Mouse (Mus musculus) lung, postnatal 4 days (tissue): ENCODE measurements at regions not wholly inside any gene's neighbourhood (a gene's known extent, or its start where the extent isn't known, plus 50 kb on each side); places are given as distances from the start of the nearest gene placed in this dataset.
"Not testable (repeated sequence)": the region's sequence is repeated elsewhere in the genome, so short reads cannot be mapped to it uniquely, and the experiment has no call there.

Experiments
- DNase-seq, 2 experiments: peaks; one replicate each; pipeline ENCODE4 v3.0.0; 2021

GRCm38 (mm10) chr17:3006662-3007061 is 108.1 kb upstream of the Scaf8 start:
- peak in 1 of 2 experiments; percentile 8 for DNase-seq

DNA sequence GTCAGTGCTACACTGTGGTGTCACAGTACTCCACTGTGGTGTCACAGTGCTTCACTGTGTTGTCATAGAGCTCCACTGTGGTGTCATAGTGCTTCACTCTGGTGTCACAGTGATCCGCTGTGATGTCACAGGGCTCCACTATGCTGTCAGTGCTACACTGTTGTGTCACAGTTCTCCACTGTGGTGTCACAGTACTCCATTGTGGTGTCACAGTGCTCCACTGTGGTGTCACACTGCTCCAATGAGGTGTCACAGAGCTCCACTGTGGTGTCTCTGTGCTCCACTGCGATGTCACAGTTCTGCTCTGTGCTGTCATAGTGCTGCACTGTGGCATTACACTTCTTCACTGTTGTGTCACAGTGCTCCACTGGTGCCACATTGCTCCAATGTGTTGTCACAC is 107.5 kb upstream of the Scaf8 start:
- peak in 1 of 2 experiments; percentile 9 for DNase-seq

- peak in 1 of 2 experiments; percentile 13 for DNase-seq
These were observed 104.8 kb upstream of the Scaf8 start for GRCm38 (mm10) chr17:3009939-3010338.

GRCm38 (mm10) chr17:3012045-3012444 is 102.7 kb upstream of the Scaf8 start:
- DNase-seq: no peak

GRCm38 (mm10) chr17:3019631-3020391 is 95.0 kb upstream of the Scaf8 start:
- peak in 1 of 2 experiments; percentile 8 for DNase-seq

- DNase-seq: peak in 1 of 2 experiments; percentile 8
These were observed 94.4 kb upstream of the Scaf8 start for GRCm38 (mm10) chr17:3020406-3020805.

GRCm38 (mm10) chr17:3022245-3022935 is 92.4 kb upstream of the Scaf8 start:
- DNase-seq: peak in 1 of 2 experiments; percentile 11

GRCm38 (mm10) chr17:3022936-3023247 is 91.9 kb upstream of the Scaf8 start:
- not testable (repeated sequence) for DNase-seq

GRCm38 (mm10) chr17:3023426-3023825 is 91.3 kb upstream of the Scaf8 start:
- peak in 1 of 2 experiments; percentile 8 for DNase-seq

DNA sequence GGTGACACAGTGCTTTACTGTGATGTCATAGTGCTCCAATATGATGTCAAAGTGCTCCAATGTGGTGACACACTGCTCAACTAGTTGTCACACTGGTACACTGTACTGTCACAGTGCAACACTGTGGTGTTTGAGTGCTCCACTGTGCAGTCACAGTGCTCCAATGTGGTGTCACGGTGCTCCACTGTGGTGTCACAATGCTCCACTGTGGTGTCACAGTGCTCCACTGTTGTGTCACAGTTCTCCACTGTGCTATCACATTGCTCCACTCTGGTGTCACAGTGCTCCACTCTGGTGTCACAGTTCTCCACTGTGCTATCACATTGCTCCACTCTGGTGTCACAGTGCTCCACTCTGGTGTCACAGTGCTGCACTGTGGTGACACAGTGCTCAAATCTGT is 87.9 kb upstream of the Scaf8 start:
- peak in 1 of 2 experiments; percentile 11 for DNase-seq

GRCm38 (mm10) chr17:3027376-3027775 is 87.4 kb upstream of the Scaf8 start:
- peak in 1 of 2 experiments; percentile 8 for DNase-seq

DNA sequence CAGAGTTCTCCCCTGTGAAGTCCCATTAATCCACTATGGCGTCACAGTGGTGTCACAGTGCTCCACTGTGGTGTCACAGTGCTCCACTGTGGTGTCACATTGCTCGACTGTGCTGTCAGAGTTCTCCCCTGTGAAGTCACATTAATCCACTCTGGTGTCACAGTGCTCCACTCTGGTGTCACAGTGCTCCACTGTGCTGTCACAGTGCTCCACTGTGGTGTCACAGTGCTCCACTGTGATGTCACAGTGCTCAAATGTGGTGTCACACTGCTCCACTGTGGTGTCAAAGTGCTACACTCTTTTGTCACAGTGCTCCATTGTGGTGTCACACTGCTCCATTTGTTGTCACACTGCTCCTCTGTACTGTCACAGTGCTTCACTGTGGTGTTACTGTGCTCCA is 85.0 kb upstream of the Scaf8 start:
- not testable (repeated sequence) for DNase-seq

GRCm38 (mm10) chr17:3035099-3035498 is 79.7 kb upstream of the Scaf8 start:
- DNase-seq: peak in 1 of 2 experiments; percentile 11

GRCm38 (mm10) chr17:3037145-3037870 is 77.5 kb upstream of the Scaf8 start:
- peak in 1 of 2 experiments; percentile 8 for DNase-seq

DNA sequence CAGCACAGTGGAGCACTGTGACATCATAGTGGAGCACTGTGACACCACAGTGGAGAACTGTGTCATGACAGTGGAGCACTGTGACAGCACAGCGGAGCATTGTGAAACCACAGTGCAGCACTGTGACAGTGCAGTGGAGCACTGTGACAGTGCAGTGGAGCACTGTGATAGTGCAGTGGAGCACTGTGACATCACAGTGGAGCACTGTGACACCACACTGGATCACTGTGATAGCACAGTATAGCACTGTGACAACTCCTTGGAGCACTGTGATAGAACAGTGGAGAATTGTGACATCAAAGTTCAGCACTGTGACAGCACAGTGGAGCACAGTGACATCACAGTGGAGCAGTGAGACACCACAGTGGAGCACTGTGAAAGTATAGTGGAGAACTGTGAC is 76.7 kb upstream of the Scaf8 start:
- no peak for DNase-seq

DNA sequence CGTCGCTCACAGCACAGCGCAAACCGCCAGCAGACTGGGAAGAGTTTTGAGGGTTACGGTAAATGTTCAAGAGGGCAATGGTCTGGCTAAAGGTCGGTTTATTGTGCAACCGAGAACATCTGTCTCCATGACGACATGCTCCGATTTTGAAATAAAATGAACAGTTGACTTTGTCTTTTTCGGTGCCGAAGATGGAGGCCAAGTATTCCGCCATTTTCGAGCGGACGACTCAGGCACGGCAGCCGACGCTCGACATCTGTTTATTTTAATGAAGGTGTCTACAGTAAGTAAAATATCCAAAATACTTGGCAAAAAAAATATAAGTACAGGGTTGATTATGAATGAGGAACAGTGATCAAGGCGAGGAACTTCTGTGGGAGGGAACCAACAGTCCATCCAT is 70.3 kb upstream of the Scaf8 start:
- not testable (repeated sequence) for DNase-seq

DNA sequence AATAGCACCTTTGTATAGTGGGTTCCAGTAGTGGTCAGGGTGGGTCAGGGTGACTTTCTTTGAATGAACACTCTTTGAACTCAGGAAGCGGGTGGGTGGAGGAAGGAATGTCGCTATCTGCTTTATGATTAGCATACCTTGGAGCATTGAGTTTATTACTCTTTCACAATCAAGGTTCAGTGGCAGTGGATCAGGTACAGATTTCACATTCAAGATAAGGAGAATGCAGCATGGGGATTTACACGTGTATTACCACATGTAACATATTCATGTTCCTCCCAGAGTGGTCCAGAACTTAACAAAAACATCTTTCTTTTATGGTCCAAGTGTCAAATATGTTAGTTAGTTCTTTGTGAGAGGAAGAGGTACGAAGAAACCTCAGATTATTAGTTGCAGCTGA is 60.9 kb upstream of the Scaf8 start:
- DNase-seq: not testable (repeated sequence)

DNA sequence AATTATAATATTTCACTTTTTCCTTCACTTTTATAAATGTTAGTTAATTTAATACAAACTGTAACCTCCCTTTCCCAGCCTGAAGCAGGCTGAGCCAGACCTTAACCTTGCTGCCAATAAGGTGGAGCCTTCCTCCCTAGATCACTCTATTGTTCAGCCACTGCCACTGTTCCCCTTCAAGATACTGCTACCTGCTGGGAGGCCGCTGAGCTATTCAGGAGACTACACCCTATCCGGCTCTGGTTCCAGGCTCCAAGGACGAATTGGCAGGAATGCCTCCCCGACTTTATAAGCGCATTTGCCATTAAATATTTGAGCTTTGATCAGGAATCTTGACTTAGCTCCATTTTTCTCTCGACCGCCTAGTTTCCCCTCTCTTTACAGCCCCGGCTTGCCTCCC is 59.9 kb upstream of the Scaf8 start:
- DNase-seq: not testable (repeated sequence)

- DNase-seq: not testable (repeated sequence)
These were observed 59.4 kb upstream of the Scaf8 start for GRCm38 (mm10) chr17:3055376-3055775.

DNA sequence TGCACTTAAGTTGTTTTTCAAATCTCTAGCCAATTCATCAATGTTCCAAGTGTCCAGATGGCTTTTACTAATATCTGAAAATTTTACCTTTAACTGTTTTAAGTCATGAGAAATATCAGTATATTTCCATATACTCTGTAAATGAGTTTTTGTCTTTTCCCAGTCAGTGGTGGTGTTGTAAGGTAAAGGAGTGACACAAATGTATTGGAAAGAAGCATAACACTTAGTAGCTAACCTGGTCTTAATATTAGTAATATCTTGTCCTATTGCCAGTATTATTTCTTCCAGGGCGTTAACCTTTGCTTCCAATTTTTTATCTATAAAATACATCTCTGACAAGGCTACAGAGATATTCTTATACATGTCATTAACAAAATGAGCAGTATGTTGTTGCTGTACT is 51.4 kb upstream of the Scaf8 start:
- DNase-seq: not testable (repeated sequence)
